Comparison of ENCODE assay signal across 20 mouse cellular contexts in genomic region chr1:37288941-37289340, GRCm38 (mm10). TPM values are rescaled to one million over a fixed set of nuclear protein-coding genes. Genes with fewer than 3 reads are reported as not detected.
DNase-seq lines count a peak whose midpoint lies in the region; ATAC-seq and TF ChIP-seq lines count a peak whose summit lies in the region.
"Had no signal": no experiment of that assay in that cellular context is flagged by ENCODE, and none has a peak within 500 bp of the region (broad histone marks: within the 10 kb centered on the region; RNA-seq: fewer than 3 reads in every experiment).

No protein-coding gene starts in this region.

- no peak for TF ChIP-seq POLR2A in embryonic fibroblast, embryonic 13.5 days (IDR thresholded peaks at IDR 0.05; ENCODE audit: low read depth, low read length)

- no peaks in the 10 kb centered on the region for H3K27me3 ChIP-seq in forebrain, postnatal 0 days (ENCODE audit: insufficient read depth, low read length)
- H3K27me3 ChIP-seq in forebrain, embryonic 13.5 days, result no peaks in the 10 kb centered on the region
- no peaks in the 10 kb centered on the region for H3K27me3 ChIP-seq in midbrain, embryonic 15.5 days (replicated peaks)
- no peaks in the 10 kb centered on the region for H3K27me3 ChIP-seq in midbrain, embryonic 10.5 days (ENCODE audit: low read depth, poor library complexity, severe bottlenecking)
- H3K27me3 ChIP-seq: embryonic facial prominence, embryonic 12.5 days; heart, embryonic 15.5 days; hindbrain, embryonic 15.5 days had no signal

- TF ChIP-seq CTCF in forebrain, postnatal 0 days (IDR thresholded peaks at IDR 0.05; ENCODE audit: low read depth), result no peak
- no peak for TF ChIP-seq CTCF in embryonic fibroblast, embryonic 13.5 days (IDR thresholded peaks at IDR 0.05; ENCODE audit: borderline replicate concordance, insufficient read depth, low read length)

- WGBS in forebrain, postnatal 0 days, result 85% methylated on average over 7 of the region's 7 CpGs
- 84% methylated on average over 7 of the region's 7 CpGs for WGBS in forebrain, embryonic 13.5 days
- WGBS in midbrain, embryonic 15.5 days, result 88% methylated on average over 7 of the region's 7 CpGs
- WGBS in midbrain, embryonic 10.5 days, result 83% methylated on average over 7 of the region's 7 CpGs

- no peak for ATAC-seq in forebrain, postnatal 0 days
- ATAC-seq in forebrain, embryonic 13.5 days, result no peak
- ATAC-seq in midbrain, embryonic 15.5 days (replicated peaks), result no peak
- ATAC-seq: forebrain, embryonic 14.5 days; inflammation-experienced regulatory T-cells, adult 6 months had no signal

- H3K36me3 ChIP-seq in forebrain, postnatal 0 days (ENCODE audit: insufficient read depth), result no peaks in the 10 kb centered on the region
- no peaks in the 10 kb centered on the region for H3K36me3 ChIP-seq in forebrain, embryonic 13.5 days (ENCODE audit: poor library complexity, severe bottlenecking)
- H3K36me3 ChIP-seq in midbrain, embryonic 15.5 days (replicated peaks), result no peaks in the 10 kb centered on the region
- no peaks in the 10 kb centered on the region for H3K36me3 ChIP-seq in midbrain, embryonic 10.5 days
- H3K36me3 ChIP-seq: embryonic facial prominence, embryonic 12.5 days; heart, embryonic 15.5 days; hindbrain, embryonic 15.5 days had no signal

- H3K9ac ChIP-seq in forebrain, postnatal 0 days, result no peak overlapping the region
- no peak overlapping the region for H3K9ac ChIP-seq in forebrain, embryonic 13.5 days
- H3K9ac ChIP-seq in midbrain, embryonic 15.5 days, result no peak overlapping the region
- H3K9ac ChIP-seq: embryonic facial prominence, embryonic 12.5 days; heart, embryonic 15.5 days; hindbrain, embryonic 15.5 days had no signal

- H3K4me3 ChIP-seq in forebrain, postnatal 0 days (ENCODE audit: low read depth, low read length), result no peak overlapping the region
- H3K4me3 ChIP-seq in forebrain, embryonic 13.5 days, result no peak overlapping the region
- H3K4me3 ChIP-seq in midbrain, embryonic 15.5 days, result no peak overlapping the region
- no peak overlapping the region for H3K4me3 ChIP-seq in midbrain, embryonic 10.5 days
- H3K4me3 ChIP-seq in embryonic fibroblast, embryonic 13.5 days (ENCODE audit: insufficient read depth, low read length), result no peak overlapping the region
- H3K4me3 ChIP-seq: embryonic facial prominence, embryonic 12.5 days; heart, adult 2 months; heart, embryonic 15.5 days; hindbrain, embryonic 15.5 days had no signal

- intact Hi-C loops in left cerebral cortex, postnatal 25 days (cut with DNase I), result no loop called here

- H3K9me3 ChIP-seq in forebrain, postnatal 0 days (ENCODE audit: low read length), result no peaks in the 10 kb centered on the region
- H3K9me3 ChIP-seq in forebrain, embryonic 13.5 days (replicated peaks), result no peaks in the 10 kb centered on the region
- H3K9me3 ChIP-seq in midbrain, embryonic 15.5 days, result no peaks in the 10 kb centered on the region
- peaks cover 2% of the 10 kb centered on the region; the same call in 1 of the 2 replicates for H3K9me3 ChIP-seq in midbrain, embryonic 10.5 days (replicated peaks)
- H3K9me3 ChIP-seq: embryonic facial prominence, embryonic 12.5 days; heart, embryonic 15.5 days; hindbrain, embryonic 15.5 days had no signal

- H3K27ac ChIP-seq in forebrain, postnatal 0 days (ENCODE audit: low read depth, low read length), result peak overlapping the region; percentile 66; the same call in 1 of the 2 replicates
- H3K27ac ChIP-seq in forebrain, embryonic 13.5 days, result no peak overlapping the region
- peak overlapping the region; percentile 35; the same call in 1 of the 2 replicates for H3K27ac ChIP-seq in midbrain, embryonic 15.5 days
- no peak overlapping the region for H3K27ac ChIP-seq in midbrain, embryonic 10.5 days (replicated peaks)
- peak overlapping the region; percentile 8; the same call in 1 of the 2 replicates for H3K27ac ChIP-seq in embryonic fibroblast, embryonic 13.5 days (ENCODE audit: insufficient read depth, low read length)
- H3K27ac ChIP-seq: embryonic facial prominence, embryonic 12.5 days; heart, adult 2 months; heart, embryonic 15.5 days had no signal

- no peak for DNase-seq in forebrain, postnatal 0 days
- DNase-seq in midbrain, embryonic 10.5 days (ENCODE audit: low spot score), result no peak
- DNase-seq in 3T3-L1 (ENCODE audit: low read depth, low spot score), result peak; percentile 85
- no peak for DNase-seq in left cerebral cortex, postnatal 25 days (ENCODE audit: low spot score in 2 of 2)
- DNase-seq: adrenal gland, postnatal 10 days; cerebellum, adult 11-12 months; cerebellum, adult 9-10 months; cerebellum, postnatal 25 days; gastrocnemius, postnatal 10 days; heart, adult 2 months; heart, postnatal 14 days had no signal

- H3K4me1 ChIP-seq in forebrain, postnatal 0 days (ENCODE audit: insufficient read depth), result 0 out of 2 replicates have a peak, but pooled peaks cover 6% of the 10 kb centered on the region
- H3K4me1 ChIP-seq in forebrain, embryonic 13.5 days, result no peaks in the 10 kb centered on the region
- 0 out of 2 replicates have a peak, but pooled peaks cover 6% of the 10 kb centered on the region for H3K4me1 ChIP-seq in midbrain, embryonic 15.5 days
- no peaks in the 10 kb centered on the region for H3K4me1 ChIP-seq in midbrain, embryonic 10.5 days
- H3K4me1 ChIP-seq in embryonic fibroblast, embryonic 13.5 days (ENCODE audit: control insufficient read depth, insufficient read depth, low read length), result no peaks in the 10 kb centered on the region
- H3K4me1 ChIP-seq: embryonic facial prominence, embryonic 12.5 days; heart, embryonic 15.5 days had no signal

- no peak overlapping the region for H3K4me2 ChIP-seq in forebrain, postnatal 0 days (ENCODE audit: low read depth)
- H3K4me2 ChIP-seq in forebrain, embryonic 13.5 days, result no peak overlapping the region
- no peak overlapping the region for H3K4me2 ChIP-seq in midbrain, embryonic 15.5 days
- H3K4me2 ChIP-seq: embryonic facial prominence, embryonic 12.5 days; heart, embryonic 11.5 days; heart, embryonic 15.5 days had no signal

RNA-seq across cellular contexts. Expression of gene Inpp4a, which starts 10.7 kb away (rescaled TPM):
- total RNA-seq in forebrain, postnatal 0 days (2014; rRNA removed), result 34.3 and 41.2 TPM in 2 replicates
- 52.0 and 72.1 TPM in 2 replicates for polyA plus RNA-seq in forebrain, postnatal 0 days (2015; fragmentation: Nextera tagmentation; extraction: Ambion mirVana)
- 35.1 and 40.2 TPM in 2 replicates for polyA plus RNA-seq in forebrain, embryonic 13.5 days (2015; fragmentation: Nextera tagmentation; extraction: Ambion mirVana)
- polyA plus RNA-seq in midbrain, embryonic 15.5 days (2015; fragmentation: Nextera tagmentation; extraction: Ambion mirVana), result 74.6 and 77.4 TPM in 2 replicates
- 11.9 and 17.4 TPM in 2 replicates for polyA plus RNA-seq in midbrain, embryonic 10.5 days (2016; fragmentation: Nextera tagmentation; extraction: Ambion mirVana)
- 11.0 and 11.4 TPM in 2 replicates for polyA plus RNA-seq in embryonic fibroblast, embryonic 13.5 days (2011; ENCODE audit: insufficient read length, low read depth, missing spikeins)
- total RNA-seq in left cerebral cortex, postnatal 25 days (2021), result 100 to 1,000 TPM; 195 to 196 TPM

Comparison
In these comparisons a context has a peak if more than half of its experiments do, and no peak if none do; other contexts are left out.
1. H3K27ac ChIP-seq: peak in forebrain, postnatal 0 days (single experiment), midbrain, embryonic 15.5 days (single experiment) and embryonic fibroblast, embryonic 13.5 days (single experiment); none in forebrain, embryonic 13.5 days (single experiment) and midbrain, embryonic 10.5 days (single experiment).